Mouse (Mus musculus) kidney, adult 2 months (tissue): ENCODE data around the gene Nle1. TPM values are rescaled to one million over a fixed set of nuclear protein-coding genes. Genes with fewer than 3 reads are reported as not detected.

Experiments used
- DNase-seq: peaks from one replicate; pipeline ENCODE4 v3.0.0; 2021
- H3K27ac ChIP-seq: fragments of 200-500 bp; 2 replicates; pipeline ENCODE4 v1.5.1; 2012; ENCODE audit warnings: low read depth, low read length, control low read depth, inconsistent platforms; ENCODE audit not compliant: insufficient read depth
- H3K27me3 ChIP-seq: fragments of 200-500 bp; replicated peaks from 2 replicates; pipeline ENCODE4 v1.6.1; 2012; ENCODE audit warnings: mild to moderate bottlenecking, moderate library complexity, low read length, inconsistent platforms; ENCODE audit not compliant: control insufficient read depth, insufficient read depth
- H3K36me3 ChIP-seq: fragments of 200-500 bp; 2 replicates; pipeline ENCODE4 v1.6.1; 2012; ENCODE audit warnings: mild to moderate bottlenecking, moderate library complexity, low read length, inconsistent platforms; ENCODE audit not compliant: control insufficient read depth, insufficient read depth
- H3K4me1 ChIP-seq: fragments of 200-500 bp; 2 replicates; pipeline ENCODE4 v1.6.1; 2011; ENCODE audit warnings: low read length; ENCODE audit not compliant: control insufficient read depth, insufficient read depth
- H3K4me3 ChIP-seq: fragments of 200-500 bp; 2 replicates; pipeline ENCODE4 v1.5.1; 2011; ENCODE audit warnings: mild to moderate bottlenecking, low read depth, low read length, control low read depth; ENCODE audit not compliant: insufficient read depth
- CTCF ChIP-seq: fragments of 200-500 bp; conservative IDR thresholded peaks from 2 replicates; pipeline ENCODE4 v1.5.1; 2011; ENCODE audit warnings: low read depth, mild to moderate bottlenecking, control low read depth, low read length, moderate library complexity, mixed read lengths; ENCODE audit not compliant: insufficient read depth, insufficient read length
- POLR2A ChIP-seq: fragments of 200-500 bp; IDR thresholded peaks from one replicate; pipeline ENCODE4 v1.6.1; 2011; ENCODE audit warnings: low read depth, low read length, control low read depth
- WGBS: fragments of 180-500 bp; shearing (Covaris S2); methylation state at CpG from one replicate; pipeline ENCODE4 v1.1.7; 2018; 5-methylcytosine and 5-hydroxymethylcytosine counted together
- polyA plus RNA-seq: library from polyadenylated mRNA; depleted of rRNA; stranded (reverse); fragments of >200 nt; gene quantifications from 2 replicates; pipeline ENCODE4 v1.2.3, GENCODE M21; 2012; rRNA removed

Gene Nle1
- polyA plus RNA-seq, 1 experiment, result 16.9 TPM

DNA sequence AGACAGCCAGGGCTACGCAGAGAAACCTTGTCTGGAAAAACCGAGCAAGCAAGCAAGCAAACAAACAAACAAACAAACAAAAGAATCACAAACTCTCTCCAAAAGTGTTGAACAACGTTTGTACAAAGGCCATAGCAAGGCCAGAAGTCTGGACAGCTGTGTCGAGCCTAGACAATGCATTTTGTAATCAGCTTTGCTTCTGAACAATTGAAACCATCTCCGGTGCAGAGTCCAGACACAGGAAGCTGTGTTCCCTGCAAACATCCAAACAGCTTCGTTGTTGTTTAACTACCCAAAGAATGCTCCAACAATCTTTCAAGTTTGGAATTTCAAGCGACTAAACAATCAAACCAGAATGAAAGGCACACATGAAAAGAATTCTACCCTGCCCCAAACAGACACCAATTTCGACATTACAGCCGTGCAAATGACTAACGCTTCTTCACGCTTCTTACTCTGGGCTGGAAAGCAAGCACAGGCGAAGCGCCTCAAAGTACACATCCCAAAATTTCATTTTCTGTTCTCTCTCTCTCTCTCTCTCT, 50.8 kb downstream of the Nle1 start:
- H3K27ac ChIP-seq, result peak overlapping the region; percentile 75
- WGBS, result 51% methylated on average over 13 of the region's 13 CpGs
- DNase-seq, result peak; percentile 81
- no peak overlapping the region for H3K4me3 ChIP-seq
- H3K4me1 ChIP-seq, result peaks cover 54% of the 10 kb centered on the region
- no peaks in the 10 kb centered on the region for H3K36me3 ChIP-seq
- no peaks in the 10 kb centered on the region for H3K27me3 ChIP-seq
- no peak for TF ChIP-seq POLR2A
- no peak for TF ChIP-seq CTCF

DNA sequence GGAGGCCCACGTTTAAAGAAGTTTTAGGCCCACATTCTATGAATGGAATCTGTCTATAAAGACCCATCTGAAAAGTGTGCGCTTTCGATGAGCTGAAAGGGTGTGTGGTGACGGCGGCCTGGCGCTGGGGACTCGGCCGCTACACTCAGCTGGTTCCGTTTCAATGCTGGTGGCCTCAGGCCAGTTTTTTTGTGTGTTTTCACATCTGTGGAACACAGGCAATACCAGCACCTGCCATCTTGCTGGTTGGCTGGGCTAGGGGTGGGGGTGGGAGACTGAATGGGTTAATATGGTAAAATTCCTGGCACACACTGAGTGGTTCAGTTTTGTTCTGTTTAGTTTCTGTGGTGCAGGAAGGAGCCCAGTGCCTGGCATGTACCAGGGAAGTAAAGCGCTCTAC, 52.2 kb downstream of the Nle1 start:
- H3K4me1 ChIP-seq, result peaks cover 50% of the 10 kb centered on the region
- WGBS, result 46% methylated on average over 10 of the region's 10 CpGs
- DNase-seq, result peak; percentile 56
- TF ChIP-seq CTCF (no peak), POLR2A (no peak)
- no peak overlapping the region for H3K4me3 ChIP-seq
- no peaks in the 10 kb centered on the region for H3K36me3 ChIP-seq
- peak overlapping the region; percentile 27; the same call in 1 of the 2 replicates for H3K27ac ChIP-seq
- H3K27me3 ChIP-seq, result no peaks in the 10 kb centered on the region

DNA sequence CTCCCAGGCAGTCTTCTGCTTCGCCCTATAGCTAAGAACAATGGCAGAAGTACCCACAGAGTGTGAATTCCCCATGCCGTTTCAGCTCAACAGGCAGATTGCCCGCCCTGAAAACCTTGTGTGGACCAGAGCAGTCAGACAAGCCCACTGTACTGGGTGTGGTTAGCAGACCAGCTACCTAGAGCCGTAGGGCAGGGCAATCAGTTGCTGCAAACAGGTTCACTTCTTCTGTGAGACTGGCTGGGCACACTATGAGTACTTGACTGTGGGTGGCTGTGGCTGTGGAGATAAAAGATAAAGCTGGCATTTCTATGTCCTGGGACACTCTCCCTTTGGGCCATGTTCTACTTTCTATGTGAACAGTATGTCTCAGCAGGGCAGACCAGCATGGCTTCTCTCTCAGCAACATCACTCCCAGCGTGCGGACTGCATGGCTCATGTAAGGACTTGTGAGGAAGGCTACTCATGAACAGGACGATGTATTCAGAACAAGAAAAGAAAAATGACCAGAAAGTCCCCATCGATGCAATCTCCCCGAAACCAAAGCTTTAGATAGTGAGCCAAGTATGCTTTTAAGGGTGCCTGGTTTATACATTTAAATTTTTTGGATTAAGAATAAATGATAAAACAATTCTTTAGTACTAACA, 52.8 kb downstream of the Nle1 start:
- Histone ChIP-seq H3K27me3 (no peaks in the 10 kb centered on the region), H3K36me3 (no peaks in the 10 kb centered on the region), H3K4me1 (peaks cover 49% of the 10 kb centered on the region), H3K4me3 (no peak overlapping the region), H3K27ac (peak overlapping the region; percentile 13)
- 72% methylated on average over 9 of the region's 9 CpGs for WGBS
- no peak for DNase-seq
- TF ChIP-seq CTCF (no peak), POLR2A (no peak)

DNA sequence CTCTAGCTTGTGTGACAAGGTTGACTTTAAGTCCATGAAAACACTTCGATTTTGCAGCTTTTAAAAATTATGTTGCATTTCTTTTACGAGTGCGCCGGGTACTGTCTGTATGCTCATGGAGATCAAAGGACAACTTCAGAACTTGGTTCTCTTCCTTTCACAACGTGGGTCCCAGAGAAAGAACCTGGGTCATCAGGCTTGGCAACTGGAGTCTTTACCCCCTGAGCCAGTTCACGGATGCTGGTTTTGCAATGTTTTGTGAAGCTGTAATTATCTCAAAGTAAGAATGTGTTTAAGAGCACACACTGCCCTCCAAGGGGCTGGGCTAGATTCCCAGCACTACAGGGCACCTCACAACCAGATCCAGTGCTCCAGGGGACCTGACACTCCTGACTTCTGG, 54.1 kb downstream of the Nle1 start:
- H3K4me1 ChIP-seq, result peaks cover 55% of the 10 kb centered on the region
- H3K27ac ChIP-seq, result no peak overlapping the region
- 64% methylated on average over 6 of the region's 6 CpGs for WGBS
- no peak overlapping the region for H3K4me3 ChIP-seq
- DNase-seq, result no peak
- no peaks in the 10 kb centered on the region for H3K36me3 ChIP-seq
- no peak for TF ChIP-seq POLR2A
- no peak for TF ChIP-seq CTCF
- no peaks in the 10 kb centered on the region for H3K27me3 ChIP-seq

DNA sequence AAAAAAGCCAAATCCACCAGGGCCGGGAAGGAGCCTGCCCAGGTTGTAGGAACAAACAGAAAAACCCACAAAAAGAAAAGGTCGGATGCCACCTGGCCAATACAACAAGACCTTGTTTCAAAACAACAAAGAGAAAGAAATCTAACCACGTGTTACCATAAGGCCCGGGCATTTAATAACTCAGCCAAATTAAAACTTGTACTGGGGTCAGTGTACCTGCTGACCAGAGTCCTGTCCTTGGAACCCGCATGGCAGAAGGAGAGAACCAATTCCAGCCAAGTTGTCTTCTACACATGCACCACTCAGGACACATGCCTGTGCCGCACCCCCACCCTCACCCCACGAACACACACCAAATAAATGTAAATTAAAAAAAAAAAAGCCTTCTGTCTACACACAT, 55.3 kb downstream of the Nle1 start:
- Histone ChIP-seq H3K27me3 (no peaks in the 10 kb centered on the region), H3K27ac (peak overlapping the region; percentile 57), H3K4me1 (peaks cover 47% of the 10 kb centered on the region), H3K36me3 (no peaks in the 10 kb centered on the region), H3K4me3 (no peak overlapping the region)
- WGBS, result 54% methylated on average over 7 of the region's 7 CpGs
- TF ChIP-seq CTCF (no peak), POLR2A (no peak)
- peak; percentile 78 for DNase-seq

DNA sequence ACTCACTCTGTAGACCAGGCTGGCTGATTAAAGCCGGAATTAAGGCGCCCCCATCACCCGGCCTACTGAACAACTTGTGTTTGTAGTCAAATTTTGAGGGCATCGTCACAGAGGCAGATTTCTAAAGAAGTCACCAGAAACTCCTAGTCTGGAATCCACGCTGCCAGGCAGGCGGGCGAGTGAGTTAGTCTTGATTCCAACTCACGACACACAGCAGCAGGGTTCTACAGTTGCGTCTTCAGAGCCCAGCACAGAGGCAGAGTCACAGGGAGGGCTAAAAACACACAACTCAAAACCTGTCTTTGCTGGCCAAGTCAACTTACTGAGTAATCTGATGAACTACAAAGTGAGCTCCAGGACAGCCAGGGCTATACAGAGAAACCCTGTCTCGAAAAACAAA, 55.7 kb downstream of the Nle1 start:
- DNase-seq, result no peak
- no peaks in the 10 kb centered on the region for H3K27me3 ChIP-seq

DNA sequence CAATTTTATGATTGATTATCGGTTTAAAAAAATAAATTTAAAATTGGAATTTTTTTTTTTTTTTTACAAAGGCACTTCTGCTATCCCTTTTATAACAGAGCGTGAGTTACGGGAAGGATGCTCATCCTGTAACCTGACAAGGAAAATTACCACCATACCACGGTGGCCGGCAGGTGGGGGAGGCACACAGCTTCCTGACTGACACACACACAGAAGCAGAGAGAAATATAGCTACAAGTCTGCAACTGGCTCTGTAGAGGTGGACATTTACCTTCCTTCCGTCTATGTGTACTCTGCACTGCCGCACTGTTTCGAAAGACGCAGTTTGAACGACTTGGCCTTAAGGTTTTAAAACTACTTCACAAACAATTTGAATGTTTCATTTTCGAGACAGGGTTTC, 56.1 kb downstream of the Nle1 start:
- H3K4me1 ChIP-seq, result peaks cover 49% of the 10 kb centered on the region
- H3K36me3 ChIP-seq, result no peaks in the 10 kb centered on the region
- no peaks in the 10 kb centered on the region for H3K27me3 ChIP-seq
- H3K4me3 ChIP-seq, result no peak overlapping the region
- WGBS, result 77% methylated on average over 11 of the region's 11 CpGs
- TF ChIP-seq POLR2A (no peak), CTCF (no peak)
- H3K27ac ChIP-seq, result peak overlapping the region; percentile 57; the same call in 1 of the 2 replicates
- DNase-seq, result no peak

More for the DNA sequence above, 55.7 kb downstream of the Nle1 start:
- Histone ChIP-seq H3K27ac (peak overlapping the region; percentile 57), H3K4me1 (peaks cover 48% of the 10 kb centered on the region), H3K36me3 (no peaks in the 10 kb centered on the region), H3K4me3 (no peak overlapping the region)
- no peak for TF ChIP-seq POLR2A
- TF ChIP-seq CTCF, result no peak
- 75% methylated on average over 10 of the region's 10 CpGs for WGBS

Other genes with a start within 250 kb of the Nle1 start
- gene Cct6b, start 144.1 kb downstream of the Nle1 start, polyA plus RNA-seq, result 0.26 and 0.38 TPM in 2 replicates
- 7.8 and 9.4 TPM in 2 replicates for gene Zfp830, start 144.1 kb downstream of the Nle1 start, polyA plus RNA-seq
- gene Lig3, start 127.3 kb downstream of the Nle1 start, polyA plus RNA-seq, result 12.7 and 15.0 TPM in 2 replicates
- gene Rffl, start 37.2 kb downstream of the Nle1 start, polyA plus RNA-seq, result 15.3 and 19.4 TPM in 2 replicates
- gene Rad51d, start 17.8 kb downstream of the Nle1 start, polyA plus RNA-seq, result 13.7 and 15.7 TPM in 2 replicates
- 0.13 and 0.19 TPM in 2 replicates for gene Fndc8, start 16.3 kb downstream of the Nle1 start, polyA plus RNA-seq
- gene Unc45b, start 2.1 kb upstream of the Nle1 start, polyA plus RNA-seq, result 5.0 and 7.9 TPM in 2 replicates
- gene Slfn5, start 42.9 kb upstream of the Nle1 start, polyA plus RNA-seq, result 14.1 and 21.4 TPM in 2 replicates
- 0.18 and 0.36 TPM in 2 replicates for gene Slfn9, start 83.4 kb upstream of the Nle1 start, polyA plus RNA-seq
- 0.37 and 1.3 TPM in 2 replicates for gene Slfn8, start 112.4 kb upstream of the Nle1 start, polyA plus RNA-seq
- gene Slfn2, start 156.7 kb upstream of the Nle1 start, polyA plus RNA-seq, result 4.0 and 7.3 TPM in 2 replicates
- gene Slfn1, start 208.4 kb upstream of the Nle1 start, polyA plus RNA-seq, result 0.29 and 2.6 TPM in 2 replicates